Mouse (Mus musculus) left cerebral cortex, adult 8-10 months (tissue): ENCODE results near the gene B3galt2. TPM values are rescaled to one million over a fixed set of nuclear protein-coding genes. Genes with fewer than 3 reads are reported as not detected.

ENCODE experiments used
- DNase-seq, 2 experiments: peaks; one replicate each; pipeline ENCODE4 v3.0.0; 2022; ENCODE audit warnings: low spot score in 2 of 2
- total RNA-seq, 4 experiments: library from RNA; stranded (reverse); gene quantifications; 2 replicates each; pipeline ENCODE4 v1.2.4; 2022

Gene B3galt2
- total RNA-seq, 4 experiments from 2014 or later: 15.1 to 19.3 (median 17.1) TPM

GRCm38 (mm10) chr1:143702741-143703262, 62.3 kb downstream of the B3galt2 start, which contains the start of gene Cdc73:
Gene Cdc73, minus strand, starts transcription at chr1:143702893.
- DNase-seq: peak; percentile 68 to 88

Other genes with a start within 250 kb of the B3galt2 start
- gene Cdc73, start 62.2 kb downstream of the B3galt2 start, total RNA-seq: 10 to 100 TPM; 63.6 to 78.8 (median 68.0) TPM
- 100 to 1,000 TPM in 3 of 4 experiments, 10 to 100 TPM in 1; 99.9 to 149 (median 112) TPM for gene Glrx2, start 75.7 kb downstream of the B3galt2 start, total RNA-seq
- gene Trove2, start 136.4 kb downstream of the B3galt2 start, total RNA-seq: 10 to 100 TPM; 26.5 to 29.2 (median 27.7) TPM
- gene Uchl5, start 136.6 kb downstream of the B3galt2 start, total RNA-seq: 10 to 100 TPM; 38.2 to 46.8 (median 41.6) TPM